ENCODE assay signal across 21 mouse cellular contexts in genomic region chr14:74940741-74941140, GRCm38 (mm10). TPM values are rescaled to one million over a fixed set of nuclear protein-coding genes. Genes with fewer than 3 reads are reported as not detected.
DNase-seq lines count a peak whose midpoint lies in the region; ATAC-seq lines count a peak whose summit lies in the region.
"Had no signal": no experiment of that assay in that cellular context is flagged by ENCODE, and none has a peak within 500 bp of the region (broad histone marks: within the 10 kb centered on the region; RNA-seq: fewer than 3 reads in every experiment).

No protein-coding gene starts in this region.

- H3K4me1 ChIP-seq in liver, embryonic 16.5 days (ENCODE audit: control insufficient read depth, low read depth, low read length): peaks cover 28% of the 10 kb centered on the region
- H3K4me1 ChIP-seq in limb, embryonic 10.5 days: peaks cover 2% of the 10 kb centered on the region
- H3K4me1 ChIP-seq in heart, embryonic 12.5 days (replicated peaks): peaks cover 38% of the 10 kb centered on the region

- H3K4me3 ChIP-seq in liver, embryonic 16.5 days (ENCODE audit: low read depth, low read length): no peak overlapping the region
- H3K4me3 ChIP-seq in limb, embryonic 10.5 days: no peak overlapping the region
- no peak overlapping the region for H3K4me3 ChIP-seq in heart, embryonic 12.5 days
- H3K4me3 ChIP-seq: embryonic facial prominence, embryonic 10.5 days; forebrain, embryonic 13.5 days; heart, embryonic 13.5 days; layer of hippocampus, adult 2 months; stomach, embryonic 15.5 days had no signal

- DNase-seq in 416B (ENCODE audit: low read depth): peak; percentile 33
- peak; percentile 44 for DNase-seq in CD4-positive helper T cell, adult 2 months (ENCODE audit: low read depth, low spot score)
- peak; percentile 22 for DNase-seq in c-Kit-negative CD71-positive TER-119-positive erythroid progenitor cells, embryonic 14.5 days (ENCODE audit: low read depth, low spot score)
- DNase-seq in limb, embryonic 10.5 days (ENCODE audit: low spot score): no peak
- no peak for DNase-seq in adrenal gland, postnatal 36 days
- DNase-seq in heart, postnatal 25 days (ENCODE audit: low spot score): no peak
- DNase-seq: cerebellum, adult 11-12 months; lung, adult 2 months; spleen, adult 18-20 months; thymus, postnatal 14 days had no signal

- no peak overlapping the region for H3K4me2 ChIP-seq in liver, embryonic 16.5 days (ENCODE audit: low read depth, low read length)
- H3K4me2 ChIP-seq in heart, embryonic 12.5 days: no peak overlapping the region
- H3K4me2 ChIP-seq: forebrain, embryonic 13.5 days; heart, embryonic 13.5 days; stomach, embryonic 15.5 days had no signal

- no peaks in the 10 kb centered on the region for H3K27me3 ChIP-seq in liver, embryonic 16.5 days (ENCODE audit: control insufficient read depth, insufficient read depth, low read depth, low read length)
- H3K27me3 ChIP-seq in limb, embryonic 10.5 days (ENCODE audit: low read depth, poor library complexity, severe bottlenecking): no peaks in the 10 kb centered on the region
- no peaks in the 10 kb centered on the region for H3K27me3 ChIP-seq in heart, embryonic 12.5 days (replicated peaks)
- H3K27me3 ChIP-seq: forebrain, embryonic 13.5 days; heart, embryonic 13.5 days; Patski; stomach, embryonic 15.5 days had no signal

- intact Hi-C loops in heart, postnatal 25 days (cut with DNase I): no loop called here

- 0 out of 2 replicates have a peak, but pooled peaks have one; percentile 35 for ATAC-seq in liver, embryonic 16.5 days (ENCODE audit: low read depth)
- no peak for ATAC-seq in heart, embryonic 12.5 days (ENCODE audit: insufficient number of reproducible peaks, low FRiP score)
- ATAC-seq: forebrain, embryonic 13.5 days; midbrain, embryonic 16.5 days; Patski had no signal

- no peak overlapping the region for H3K27ac ChIP-seq in liver, embryonic 16.5 days (ENCODE audit: low read length)
- H3K27ac ChIP-seq in limb, embryonic 10.5 days: no peak overlapping the region
- no peak overlapping the region for H3K27ac ChIP-seq in heart, embryonic 12.5 days (ENCODE audit: poor library complexity, severe bottlenecking)
- H3K27ac ChIP-seq: embryonic facial prominence, embryonic 10.5 days; forebrain, embryonic 13.5 days; heart, embryonic 13.5 days; kidney, postnatal 0 days; layer of hippocampus, adult 2 months; macrophage; stomach, embryonic 15.5 days had no signal

- no peak overlapping the region for H3K9ac ChIP-seq in liver, embryonic 16.5 days (ENCODE audit: low read depth, low read length)
- no peak overlapping the region for H3K9ac ChIP-seq in heart, embryonic 12.5 days
- H3K9ac ChIP-seq: forebrain, embryonic 13.5 days; heart, embryonic 13.5 days; stomach, embryonic 15.5 days had no signal

- WGBS in liver, embryonic 16.5 days (ENCODE audit: insufficient replicate concordance): 64% methylated on average over 4 of the region's 4 CpGs
- WGBS in limb, embryonic 10.5 days: 92% methylated on average over 4 of the region's 4 CpGs
- 86% methylated on average over 4 of the region's 4 CpGs for WGBS in heart, embryonic 12.5 days

- no peaks in the 10 kb centered on the region for H3K9me3 ChIP-seq in liver, embryonic 16.5 days (replicated peaks; ENCODE audit: control insufficient read depth, low read length)
- H3K9me3 ChIP-seq in limb, embryonic 10.5 days (replicated peaks): no peaks in the 10 kb centered on the region
- no peaks in the 10 kb centered on the region for H3K9me3 ChIP-seq in heart, embryonic 12.5 days (replicated peaks)
- H3K9me3 ChIP-seq: embryonic facial prominence, embryonic 10.5 days; forebrain, embryonic 13.5 days; heart, embryonic 13.5 days; stomach, embryonic 15.5 days had no signal

- H3K36me3 ChIP-seq in liver, embryonic 16.5 days (ENCODE audit: control insufficient read depth, insufficient read depth): no peaks in the 10 kb centered on the region
- peaks cover 7% of the 10 kb centered on the region; the same call in 1 of the 2 replicates for H3K36me3 ChIP-seq in limb, embryonic 10.5 days
- H3K36me3 ChIP-seq in heart, embryonic 12.5 days: peaks cover 3% of the 10 kb centered on the region; the same call in 1 of the 2 replicates
- H3K36me3 ChIP-seq: stomach, embryonic 15.5 days had no signal

RNA-seq across cellular contexts. Expression of gene Lrch1, which starts 6.9 kb away (rescaled TPM):
- polyA plus RNA-seq in liver, embryonic 16.5 days (2015; fragmentation: Nextera tagmentation; extraction: Ambion mirVana): 4.1 and 4.5 TPM in 2 replicates
- 7.0 and 9.9 TPM in 2 replicates for polyA plus RNA-seq in limb, embryonic 10.5 days (2016; fragmentation: Nextera tagmentation; extraction: Ambion mirVana)
- 10 to 100 TPM; 12.4 to 13.7 TPM for total RNA-seq in adrenal gland, postnatal 36 days (2021)
- polyA plus RNA-seq in heart, embryonic 12.5 days (2016; fragmentation: Nextera tagmentation; extraction: Ambion mirVana): 16.2 and 16.6 TPM in 2 replicates
- total RNA-seq in heart, postnatal 25 days (2021): 10 to 100 TPM; 16.8 to 17.9 TPM

Comparison
In these comparisons a context has a peak if more than half of its experiments do, and no peak if none do; other contexts are left out.
1. DNase-seq: peak in 416B (single experiment), CD4-positive helper T cell, adult 2 months (single experiment) and c-Kit-negative CD71-positive TER-119-positive erythroid progenitor cells, embryonic 14.5 days (single experiment); none in limb, embryonic 10.5 days (single experiment), adrenal gland, postnatal 36 days (0 of 2) and heart, postnatal 25 days (single experiment).